Mouse (Mus musculus) retina, postnatal 7 days (tissue): ENCODE measurements around the gene Slc17a3.

Experiments used
- DNase-seq: peaks from one replicate; pipeline ENCODE4 v3.0.0-alpha.2; 2012; ENCODE audit warnings: low read depth, low spot score

Slc17a3 gene

GRCm38 (mm10) chr13:23839308-23839707, at the start of gene Slc17a3:
Gene Slc17a3, plus strand, starts transcription at chr13:23839434.
- no peak for DNase-seq

- DNase-seq, result peak; percentile 55
Measured at GRCm38 (mm10) chr13:23792520-23792919, 46.7 kb upstream of the Slc17a3 start.

GRCm38 (mm10) chr13:23799405-23799804, 39.8 kb upstream of the Slc17a3 start:
- DNase-seq, result no peak

GRCm38 (mm10) chr13:23804532-23804931, 34.7 kb upstream of the Slc17a3 start:
- no peak for DNase-seq

- DNase-seq, result no peak
Measured at GRCm38 (mm10) chr13:23806422-23807052, 32.7 kb upstream of the Slc17a3 start, which contains the start of gene Slc17a2. Gene Slc17a2, plus strand, starts transcription at chr13:23806993.

- no peak for DNase-seq
Measured at GRCm38 (mm10) chr13:23816148-23816547, 23.1 kb upstream of the Slc17a3 start.

- no peak for DNase-seq
Measured at GRCm38 (mm10) chr13:23820179-23820940, 18.9 kb upstream of the Slc17a3 start.

- DNase-seq, result no peak
Measured at GRCm38 (mm10) chr13:23822213-23822612, 17.0 kb upstream of the Slc17a3 start.

GRCm38 (mm10) chr13:23826606-23827005, 12.6 kb upstream of the Slc17a3 start:
- DNase-seq, result no peak

GRCm38 (mm10) chr13:23833053-23833452, 6.2 kb upstream of the Slc17a3 start:
- DNase-seq, result peak; percentile 25

GRCm38 (mm10) chr13:23834836-23835235, 4.4 kb upstream of the Slc17a3 start:
- DNase-seq, result no peak

GRCm38 (mm10) chr13:23836630-23837029, 2.6 kb upstream of the Slc17a3 start:
- DNase-seq, result no peak

GRCm38 (mm10) chr13:23845851-23846250, 6.6 kb downstream of the Slc17a3 start:
- DNase-seq, result no peak

- no peak for DNase-seq
Measured at GRCm38 (mm10) chr13:23849299-23849698, 10.1 kb downstream of the Slc17a3 start.

GRCm38 (mm10) chr13:23856401-23856800, 17.2 kb downstream of the Slc17a3 start:
- DNase-seq, result no peak

GRCm38 (mm10) chr13:23861815-23862214, 22.6 kb downstream of the Slc17a3 start:
- no peak for DNase-seq

- DNase-seq, result no peak
Measured at GRCm38 (mm10) chr13:23864711-23865110, 25.5 kb downstream of the Slc17a3 start.

- no peak for DNase-seq
Measured at GRCm38 (mm10) chr13:23866086-23866710, 27.0 kb downstream of the Slc17a3 start.

GRCm38 (mm10) chr13:23867000-23867399, 27.8 kb downstream of the Slc17a3 start:
- no peak for DNase-seq

- no peak for DNase-seq
Measured at GRCm38 (mm10) chr13:23867405-23867804, 28.2 kb downstream of the Slc17a3 start, which contains the start of gene Slc17a1. Gene Slc17a1, plus strand, starts transcription at chr13:23867750.

GRCm38 (mm10) chr13:23868790-23869533, 29.7 kb downstream of the Slc17a3 start:
- DNase-seq, result no peak

- DNase-seq, result no peak
Measured at GRCm38 (mm10) chr13:23869996-23870395, 30.8 kb downstream of the Slc17a3 start.
